Mouse (Mus musculus): ENCODE data around the gene Whrn. TPM values are rescaled to one million over a fixed set of nuclear protein-coding genes. Genes with fewer than 3 reads are reported as not detected.

The Whrn gene
- polyA plus RNA-seq, 1 experiment from 2014 or later, result 5.9 TPM

- WGBS, result 90% methylated on average over 4 of the region's 4 CpGs
- no peaks in the 10 kb centered on the region for H3K9me3 ChIP-seq (ENCODE audit: control insufficient read depth, low read length)
Measured at GRCm38 (mm10) chr4:63382676-63383369, 113.0 kb downstream of the Whrn start.

GRCm38 (mm10) chr4:63377483-63377882, 118.3 kb downstream of the Whrn start:
- no peaks in the 10 kb centered on the region for H3K9me3 ChIP-seq (ENCODE audit: control insufficient read depth, low read length)
- no peak overlapping the region for H3K4me3 ChIP-seq (ENCODE audit: low read depth, low read length)
- WGBS, result 71% methylated on average over 7 of the region's 7 CpGs
- no peaks in the 10 kb centered on the region for H3K27me3 ChIP-seq (ENCODE audit: control insufficient read depth, insufficient read depth, low read length)
- H3K27ac ChIP-seq (ENCODE audit: low read depth, low read length), result no peak overlapping the region
- no peaks in the 10 kb centered on the region for H3K4me1 ChIP-seq (replicated peaks; ENCODE audit: control insufficient read depth, insufficient read depth, low read length)
- H3K4me2 ChIP-seq (replicated peaks; ENCODE audit: low read depth, low read length), result no peak overlapping the region
- DNase-seq (ENCODE audit: low spot score) (no peak), ATAC-seq (ENCODE audit: low FRiP score) (no peak)
- 0 out of 2 replicates have a peak, but pooled peaks cover 2% of the 10 kb centered on the region for H3K36me3 ChIP-seq (ENCODE audit: control insufficient read depth, insufficient read depth, low read length)
- no peak overlapping the region for H3K9ac ChIP-seq (ENCODE audit: low read depth, low read length)

More at GRCm38 (mm10) chr4:63382676-63383369, 113.0 kb downstream of the Whrn start:
- Histone ChIP-seq H3K36me3 (ENCODE audit: control insufficient read depth, insufficient read depth, low read length) (0 out of 2 replicates have a peak, but pooled peaks cover 2% of the 10 kb centered on the region), H3K27ac (ENCODE audit: low read depth, low read length) (no peak overlapping the region), H3K4me2 (replicated peaks; ENCODE audit: low read depth, low read length) (no peak overlapping the region), H3K9ac (ENCODE audit: low read depth, low read length) (no peak overlapping the region), H3K4me1 (replicated peaks; ENCODE audit: control insufficient read depth, insufficient read depth, low read length) (no peaks in the 10 kb centered on the region), H3K4me3 (ENCODE audit: low read depth, low read length) (no peak overlapping the region), H3K27me3 (ENCODE audit: control insufficient read depth, insufficient read depth, low read length) (no peaks in the 10 kb centered on the region)
- DNase-seq (ENCODE audit: low spot score) (no peak), ATAC-seq (ENCODE audit: low FRiP score) (no peak)

- Histone ChIP-seq H3K27me3 (ENCODE audit: control insufficient read depth, insufficient read depth, low read length) (no peaks in the 10 kb centered on the region), H3K36me3 (ENCODE audit: control insufficient read depth, insufficient read depth, low read length) (no peaks in the 10 kb centered on the region)
Measured at GRCm38 (mm10) chr4:63375367-63375766, 120.4 kb downstream of the Whrn start.

GRCm38 (mm10) chr4:63374331-63374730, 121.5 kb downstream of the Whrn start:
- H3K9ac ChIP-seq (ENCODE audit: low read depth, low read length), result no peak overlapping the region
- WGBS, result 88% methylated on average over 12 of the region's 12 CpGs
- no peaks in the 10 kb centered on the region for H3K4me1 ChIP-seq (replicated peaks; ENCODE audit: control insufficient read depth, insufficient read depth, low read length)
- H3K27me3 ChIP-seq (ENCODE audit: control insufficient read depth, insufficient read depth, low read length), result no peaks in the 10 kb centered on the region
- no peak for ATAC-seq (ENCODE audit: low FRiP score)
- H3K4me3 ChIP-seq (ENCODE audit: low read depth, low read length), result no peak overlapping the region
- no peak for DNase-seq (ENCODE audit: low spot score)
- H3K9me3 ChIP-seq (ENCODE audit: control insufficient read depth, low read length), result no peaks in the 10 kb centered on the region
- no peak overlapping the region for H3K27ac ChIP-seq (ENCODE audit: low read depth, low read length)
- no peak overlapping the region for H3K4me2 ChIP-seq (replicated peaks; ENCODE audit: low read depth, low read length)
- H3K36me3 ChIP-seq (ENCODE audit: control insufficient read depth, insufficient read depth, low read length), result no peaks in the 10 kb centered on the region

More at GRCm38 (mm10) chr4:63375367-63375766, 120.4 kb downstream of the Whrn start:
- H3K4me2 ChIP-seq (replicated peaks; ENCODE audit: low read depth, low read length), result no peak overlapping the region
- ATAC-seq (ENCODE audit: low FRiP score), result no peak
- no peak overlapping the region for H3K9ac ChIP-seq (ENCODE audit: low read depth, low read length)
- no peaks in the 10 kb centered on the region for H3K4me1 ChIP-seq (replicated peaks; ENCODE audit: control insufficient read depth, insufficient read depth, low read length)
- 94% methylated on average over 1 of the region's 1 CpGs for WGBS
- H3K27ac ChIP-seq (ENCODE audit: low read depth, low read length), result no peak overlapping the region
- no peaks in the 10 kb centered on the region for H3K9me3 ChIP-seq (ENCODE audit: control insufficient read depth, low read length)
- no peak overlapping the region for H3K4me3 ChIP-seq (ENCODE audit: low read depth, low read length)
- no peak for DNase-seq (ENCODE audit: low spot score)

GRCm38 (mm10) chr4:63373404-63373803, 122.4 kb downstream of the Whrn start:
- H3K4me1 ChIP-seq (replicated peaks; ENCODE audit: control insufficient read depth, insufficient read depth, low read length), result no peaks in the 10 kb centered on the region
- DNase-seq (ENCODE audit: low spot score), result no peak
- H3K27ac ChIP-seq (ENCODE audit: low read depth, low read length), result no peak overlapping the region
- no peak overlapping the region for H3K9ac ChIP-seq (ENCODE audit: low read depth, low read length)
- no peak for ATAC-seq (ENCODE audit: low FRiP score)
- H3K4me2 ChIP-seq (replicated peaks; ENCODE audit: low read depth, low read length), result no peak overlapping the region
- H3K4me3 ChIP-seq (ENCODE audit: low read depth, low read length), result no peak overlapping the region
- H3K27me3 ChIP-seq (ENCODE audit: control insufficient read depth, insufficient read depth, low read length), result no peaks in the 10 kb centered on the region
- no peaks in the 10 kb centered on the region for H3K9me3 ChIP-seq (ENCODE audit: control insufficient read depth, low read length)
- 92% methylated on average over 8 of the region's 8 CpGs for WGBS
- no peaks in the 10 kb centered on the region for H3K36me3 ChIP-seq (ENCODE audit: control insufficient read depth, insufficient read depth, low read length)

- Histone ChIP-seq H3K4me2 (replicated peaks; ENCODE audit: low read depth, low read length) (no peak overlapping the region), H3K4me1 (replicated peaks; ENCODE audit: control insufficient read depth, insufficient read depth, low read length) (no peaks in the 10 kb centered on the region), H3K9me3 (ENCODE audit: control insufficient read depth, low read length) (no peaks in the 10 kb centered on the region), H3K27me3 (ENCODE audit: control insufficient read depth, insufficient read depth, low read length) (no peaks in the 10 kb centered on the region), H3K36me3 (ENCODE audit: control insufficient read depth, insufficient read depth, low read length) (no peaks in the 10 kb centered on the region), H3K27ac (ENCODE audit: low read depth, low read length) (no peak overlapping the region), H3K9ac (ENCODE audit: low read depth, low read length) (no peak overlapping the region), H3K4me3 (ENCODE audit: low read depth, low read length) (no peak overlapping the region)
- ATAC-seq (ENCODE audit: low FRiP score), result no peak
- WGBS, result 65% methylated on average over 3 of the region's 3 CpGs
- DNase-seq (ENCODE audit: low spot score), result peak; percentile 59
Measured at GRCm38 (mm10) chr4:63371890-63372289, 123.9 kb downstream of the Whrn start.

GRCm38 (mm10) chr4:63370897-63371296, 124.9 kb downstream of the Whrn start:
- 27% methylated on average over 7 of the region's 7 CpGs for WGBS
- Histone ChIP-seq H3K36me3 (ENCODE audit: control insufficient read depth, insufficient read depth, low read length) (no peaks in the 10 kb centered on the region), H3K27ac (ENCODE audit: low read depth, low read length) (no peak overlapping the region)

GRCm38 (mm10) chr4:63368577-63368976, 127.2 kb downstream of the Whrn start:
- H3K27ac ChIP-seq (ENCODE audit: low read depth, low read length), result no peak overlapping the region
- H3K27me3 ChIP-seq (ENCODE audit: control insufficient read depth, insufficient read depth, low read length), result no peaks in the 10 kb centered on the region
- ATAC-seq (ENCODE audit: low FRiP score) (peak; percentile 38), DNase-seq (ENCODE audit: low spot score) (peak; percentile 90)
- no peaks in the 10 kb centered on the region for H3K9me3 ChIP-seq (ENCODE audit: control insufficient read depth, low read length)
- no peaks in the 10 kb centered on the region for H3K4me1 ChIP-seq (replicated peaks; ENCODE audit: control insufficient read depth, insufficient read depth, low read length)
- no peak overlapping the region for H3K4me2 ChIP-seq (replicated peaks; ENCODE audit: low read depth, low read length)
- no peak overlapping the region for H3K9ac ChIP-seq (ENCODE audit: low read depth, low read length)
- H3K4me3 ChIP-seq (ENCODE audit: low read depth, low read length), result no peak overlapping the region
- WGBS, result 13% methylated on average over 4 of the region's 4 CpGs
- no peaks in the 10 kb centered on the region for H3K36me3 ChIP-seq (ENCODE audit: control insufficient read depth, insufficient read depth, low read length)

More at GRCm38 (mm10) chr4:63370897-63371296, 124.9 kb downstream of the Whrn start:
- Histone ChIP-seq H3K9ac (ENCODE audit: low read depth, low read length) (no peak overlapping the region), H3K4me2 (replicated peaks; ENCODE audit: low read depth, low read length) (no peak overlapping the region), H3K4me3 (ENCODE audit: low read depth, low read length) (no peak overlapping the region), H3K4me1 (replicated peaks; ENCODE audit: control insufficient read depth, insufficient read depth, low read length) (no peaks in the 10 kb centered on the region), H3K9me3 (ENCODE audit: control insufficient read depth, low read length) (no peaks in the 10 kb centered on the region), H3K27me3 (ENCODE audit: control insufficient read depth, insufficient read depth, low read length) (no peaks in the 10 kb centered on the region)
- ATAC-seq (ENCODE audit: low FRiP score) (no peak), DNase-seq (ENCODE audit: low spot score) (no peak)
